Mouse (Mus musculus): ENCODE results near the gene Pianp.

Gene Pianp

DNA sequence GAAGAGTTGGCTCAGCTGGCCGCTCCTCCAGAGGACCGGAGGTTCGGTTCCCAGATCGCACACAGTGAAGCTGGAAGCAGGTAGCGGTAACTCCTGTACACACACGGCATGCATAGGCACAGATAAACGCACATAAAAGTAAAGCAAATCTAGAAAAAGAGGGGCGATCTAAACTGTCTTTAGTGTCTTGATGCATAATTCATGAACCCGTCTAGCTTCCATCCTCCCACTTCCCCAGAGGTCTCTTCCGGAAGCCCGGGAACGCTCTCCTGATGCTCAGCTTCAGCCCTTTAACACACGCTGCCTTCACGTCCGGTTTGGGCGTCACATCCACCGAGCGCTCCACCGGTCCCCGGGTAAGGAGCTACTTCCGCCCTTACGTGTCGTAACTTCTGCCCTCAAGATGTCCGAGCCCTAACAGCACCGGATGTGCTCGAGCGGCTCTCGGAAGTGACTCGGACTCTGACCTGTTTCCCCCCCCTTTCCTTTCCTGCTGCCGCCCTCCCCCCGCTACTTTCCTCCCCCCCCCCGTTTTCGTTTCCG lies 12.2 kb downstream of the Pianp start:
- peak; percentile 91 for DNase-seq (ENCODE audit: low spot score)

DNA sequence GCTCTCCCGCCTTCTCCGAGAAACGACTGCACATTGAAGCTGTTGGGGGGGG lies 12.5 kb downstream of the Pianp start, which contains the start of gene Zfp384:
Zfp384 (plus strand) TSS at position 17 of the 52 bp plus-strand sequence.
- DNase-seq (ENCODE audit: low spot score), result no peak

DNA sequence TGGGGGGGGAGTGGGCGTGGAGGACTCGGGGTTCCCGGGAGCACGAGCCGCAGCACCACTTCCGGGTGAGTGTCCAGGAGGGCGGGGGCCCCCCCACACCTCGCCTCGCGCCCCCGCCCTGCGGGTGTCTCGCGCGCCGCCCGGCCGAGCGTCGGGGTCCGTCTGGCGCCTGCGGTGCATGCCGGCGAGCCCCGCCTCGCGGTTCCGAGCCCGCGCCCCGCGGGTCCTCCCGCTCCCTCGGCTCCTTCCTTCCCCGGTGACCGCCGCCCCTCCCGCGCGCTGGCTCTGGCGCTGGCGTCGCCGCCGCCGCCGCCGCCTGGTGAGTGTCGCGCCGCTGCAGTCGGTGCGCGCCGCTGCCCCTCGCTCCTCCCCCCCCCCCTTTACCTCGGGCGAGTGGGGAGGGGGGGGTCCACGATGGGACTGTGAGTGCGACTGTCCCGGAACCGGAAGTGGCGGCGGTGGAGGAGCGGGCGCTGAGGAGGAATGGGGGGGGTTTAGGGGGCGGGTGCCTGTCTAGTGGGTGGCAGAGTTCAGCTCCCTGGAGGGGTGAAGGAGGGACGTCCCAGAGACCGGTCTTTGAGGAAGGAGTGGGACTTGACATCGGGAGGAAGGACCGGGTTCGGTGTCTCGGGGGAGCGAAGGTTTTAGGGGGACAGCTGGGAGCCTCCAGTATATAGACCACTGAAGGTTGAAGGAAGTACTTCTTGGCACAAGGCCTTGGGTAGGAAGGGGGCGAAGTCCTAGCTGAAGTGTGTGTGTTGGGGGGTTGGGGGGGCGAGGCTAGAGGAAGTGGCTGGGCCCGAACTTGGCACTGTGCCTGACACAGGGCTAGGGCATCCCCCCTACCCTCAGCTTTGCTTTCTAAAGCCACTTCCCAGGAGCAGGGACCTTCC lies 12.9 kb downstream of the Pianp start:
- peak; percentile 63 for DNase-seq (ENCODE audit: low spot score)

DNA sequence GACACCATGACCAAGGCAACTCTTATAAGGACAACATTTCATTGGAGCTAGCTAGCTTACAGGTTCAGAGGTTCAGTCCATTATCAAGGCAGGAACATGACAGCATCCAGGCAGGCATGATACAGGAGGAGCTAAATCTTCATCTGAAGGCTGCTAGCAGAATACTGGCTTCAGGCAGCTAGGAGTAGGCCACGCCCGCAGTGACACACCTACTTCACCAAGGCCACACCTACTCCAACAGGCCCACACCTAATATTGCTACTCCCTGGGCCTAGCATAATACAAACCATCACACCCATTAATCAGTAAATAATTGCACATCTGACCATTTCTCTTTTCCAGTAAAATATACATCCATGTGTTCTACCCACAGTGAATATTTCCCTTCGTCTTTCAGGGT lies 21.2 kb downstream of the Pianp start:
- DNase-seq (ENCODE audit: low spot score), result no peak

DNA sequence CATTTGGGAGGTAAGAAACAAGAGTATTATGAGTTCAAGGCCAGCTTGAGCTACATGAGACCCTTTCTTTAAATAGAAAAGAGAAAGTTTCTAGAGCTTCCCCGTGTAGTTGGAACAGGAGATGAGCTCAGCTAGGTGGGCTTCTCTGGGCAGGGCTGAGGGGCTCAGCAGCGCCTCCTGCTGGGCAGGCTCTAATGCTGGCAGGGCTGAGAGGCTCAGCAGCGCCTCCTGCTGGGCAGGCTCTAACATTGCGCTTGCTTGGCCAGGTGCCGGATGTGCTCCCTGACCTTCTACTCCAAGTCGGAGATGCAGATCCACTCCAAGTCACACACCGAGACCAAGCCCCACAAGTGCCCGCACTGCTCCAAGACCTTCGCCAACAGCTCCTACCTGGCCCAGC lies 34.0 kb downstream of the Pianp start:
- DNase-seq (ENCODE audit: low spot score), result peak; percentile 44

DNA sequence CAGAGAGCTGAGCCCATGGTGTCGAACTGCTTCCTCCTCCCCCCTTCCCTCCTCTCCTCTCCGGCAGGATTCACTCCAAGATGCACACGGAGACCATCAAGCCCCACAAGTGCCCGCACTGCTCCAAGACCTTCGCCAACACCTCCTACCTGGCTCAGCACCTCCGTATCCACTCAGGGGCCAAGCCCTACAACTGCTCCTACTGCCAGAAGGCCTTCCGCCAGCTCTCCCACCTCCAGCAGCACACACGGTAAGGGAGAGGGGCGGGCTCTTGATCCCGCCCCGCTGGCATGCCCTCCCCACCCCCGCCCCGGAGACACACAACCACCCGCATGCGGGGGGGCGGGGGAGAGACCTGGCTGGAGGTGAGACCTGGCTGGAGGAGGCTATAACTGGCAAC lies 35.1 kb downstream of the Pianp start:
- DNase-seq (ENCODE audit: low spot score), result no peak

DNA sequence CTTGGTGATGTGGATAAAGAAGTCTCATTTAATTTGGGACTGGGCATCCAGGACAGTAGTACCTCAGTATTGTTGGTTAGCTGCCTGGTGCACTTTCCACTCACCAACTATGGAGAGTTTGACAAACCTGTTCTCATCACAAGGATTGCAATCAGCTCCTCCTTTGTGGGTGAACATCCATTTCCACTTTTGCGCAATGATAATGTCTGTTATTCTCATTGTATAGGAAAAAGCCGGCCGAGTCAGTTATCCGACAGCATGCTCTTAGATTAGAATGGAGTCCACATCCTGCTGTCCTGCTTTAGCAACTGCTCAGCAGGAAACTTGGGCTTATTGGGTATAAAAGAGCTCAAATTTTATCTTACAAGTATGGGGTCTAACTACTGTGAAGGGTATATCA lies 42.2 kb downstream of the Pianp start:
- no peak for DNase-seq (ENCODE audit: low spot score)

DNA sequence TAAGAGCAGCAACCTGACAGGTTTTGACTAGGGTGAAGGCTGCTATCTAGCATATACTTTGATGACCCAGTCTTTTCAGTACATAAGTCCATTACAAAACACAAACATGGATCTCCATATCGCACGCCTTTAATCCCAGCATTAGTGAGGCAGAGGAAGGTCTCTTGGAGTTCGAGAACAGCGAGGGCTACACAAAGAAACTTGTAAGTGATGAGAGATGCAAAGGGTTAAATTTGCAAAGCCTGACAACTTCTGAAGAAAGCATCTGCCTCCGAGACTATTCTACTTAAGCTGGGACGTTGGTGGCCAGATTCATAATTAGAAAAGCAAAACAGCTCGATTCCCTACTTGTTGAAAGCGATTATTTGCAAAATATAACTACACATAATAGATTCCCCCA lies 42.6 kb downstream of the Pianp start:
- no peak for DNase-seq (ENCODE audit: low spot score)

DNA sequence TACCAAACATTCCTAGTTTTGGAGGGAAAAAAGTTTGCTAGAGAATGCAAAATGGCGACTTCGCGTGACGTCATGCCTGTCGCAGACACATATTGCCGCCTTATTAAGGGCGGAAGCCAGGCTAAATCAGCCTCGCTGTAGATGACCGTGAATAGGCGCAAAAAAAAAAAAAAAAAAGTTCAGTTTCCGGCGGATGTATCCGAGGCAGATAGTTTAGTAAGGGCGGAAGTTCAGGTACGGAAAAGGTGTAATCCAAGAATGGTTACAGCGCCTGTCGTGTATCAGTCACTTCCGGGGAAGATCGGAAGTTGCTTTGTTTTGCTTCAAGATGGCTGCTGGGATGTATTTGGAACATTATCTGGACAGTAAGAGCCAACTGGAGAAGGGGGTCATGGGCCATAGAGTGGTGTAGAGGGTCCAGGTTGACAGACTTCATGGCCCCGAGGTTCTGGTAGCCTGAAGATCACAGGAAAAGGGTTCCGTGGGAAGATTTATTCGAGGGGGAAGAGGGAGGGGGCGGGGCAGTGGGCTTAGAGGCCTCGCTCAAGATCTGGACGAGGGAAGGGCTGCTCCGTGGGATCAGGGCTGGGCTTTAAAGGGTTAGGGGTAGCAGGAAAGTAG lies 43.1 kb downstream of the Pianp start, which contains the start of gene Ing4:
Ing4 (plus strand) TSS at position 228 of the 621 bp plus-strand sequence.
- DNase-seq (ENCODE audit: low spot score), result peak; percentile 81

DNA sequence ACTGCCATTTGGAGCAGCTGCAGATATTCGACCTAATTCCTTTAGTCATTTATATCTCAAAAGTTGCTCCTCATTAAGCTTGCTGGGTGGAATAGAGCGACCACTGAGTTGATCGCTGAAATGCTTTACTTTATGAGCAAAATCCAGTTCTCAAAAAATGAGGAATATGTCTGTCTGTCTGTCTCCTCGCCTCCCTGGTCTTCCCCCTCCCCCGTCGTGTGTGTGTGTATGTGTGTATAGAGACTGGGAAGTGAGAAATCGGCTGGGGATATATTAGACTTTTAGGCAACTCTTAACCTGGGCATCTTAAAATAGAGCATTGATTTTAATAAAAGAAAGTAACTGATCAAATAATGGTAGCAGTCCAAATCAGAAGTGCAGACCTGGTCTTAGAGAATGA lies 43.7 kb downstream of the Pianp start:
- no peak for DNase-seq (ENCODE audit: low spot score)

DNA sequence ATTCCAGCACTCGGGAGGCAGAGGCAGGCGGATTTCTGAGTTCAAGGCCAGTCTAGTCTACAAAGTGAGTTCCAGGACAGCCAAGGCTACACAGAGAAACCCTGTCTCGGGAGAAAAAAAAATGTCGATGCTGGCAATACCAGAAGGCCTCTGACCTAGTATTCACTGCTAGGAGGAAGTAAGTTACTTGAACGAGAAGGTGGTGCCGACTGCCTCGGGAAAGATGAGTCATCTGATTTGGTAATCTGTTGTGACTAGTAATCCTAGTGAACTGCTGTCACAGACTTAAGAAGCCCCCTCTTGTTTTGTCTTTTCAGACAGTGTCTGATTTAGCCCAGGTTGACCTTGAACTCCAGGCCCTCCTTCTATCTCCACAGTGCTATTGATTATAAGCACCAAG lies 44.6 kb downstream of the Pianp start:
- DNase-seq (ENCODE audit: low spot score), result no peak

DNA sequence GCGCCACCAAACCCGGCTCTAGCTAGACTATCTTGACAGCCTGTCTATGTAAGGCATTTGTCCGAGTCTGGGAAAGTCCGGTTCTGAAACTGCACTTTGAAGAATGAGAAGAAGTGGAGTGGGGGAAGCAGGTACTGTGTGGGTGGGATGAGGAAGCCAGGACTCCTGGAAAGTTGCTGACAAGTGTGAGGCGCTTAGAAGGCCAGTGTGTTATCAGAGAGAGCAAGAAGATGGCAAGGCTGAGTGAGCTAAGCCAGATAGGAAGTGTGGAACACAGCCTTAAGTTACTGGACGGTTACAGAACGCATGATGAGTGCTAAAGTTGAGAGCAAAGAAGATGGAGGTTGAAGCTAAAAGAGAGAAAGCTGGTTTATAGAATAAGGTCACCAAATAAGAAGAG lies 45.6 kb downstream of the Pianp start:
- DNase-seq (ENCODE audit: low spot score), result no peak

DNA sequence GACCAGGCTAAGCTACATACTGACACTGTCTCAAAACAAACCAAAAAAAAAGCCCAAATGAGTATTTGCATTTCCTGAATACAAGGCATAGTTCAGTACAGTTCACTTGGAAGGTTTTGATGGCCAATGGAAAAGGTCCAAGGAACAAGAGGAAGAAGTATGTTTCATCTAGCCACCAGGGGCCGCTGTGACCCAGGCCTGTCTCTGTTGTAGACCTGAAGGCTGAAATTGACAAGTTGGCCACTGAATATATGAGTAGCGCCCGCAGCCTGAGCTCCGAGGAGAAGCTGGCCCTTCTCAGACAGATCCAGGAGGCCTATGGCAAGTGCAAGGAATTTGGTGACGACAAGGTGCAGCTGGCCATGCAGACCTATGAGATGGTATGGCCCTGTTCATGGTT lies 50.2 kb downstream of the Pianp start:
- DNase-seq (ENCODE audit: low spot score), result peak; percentile 75

DNA sequence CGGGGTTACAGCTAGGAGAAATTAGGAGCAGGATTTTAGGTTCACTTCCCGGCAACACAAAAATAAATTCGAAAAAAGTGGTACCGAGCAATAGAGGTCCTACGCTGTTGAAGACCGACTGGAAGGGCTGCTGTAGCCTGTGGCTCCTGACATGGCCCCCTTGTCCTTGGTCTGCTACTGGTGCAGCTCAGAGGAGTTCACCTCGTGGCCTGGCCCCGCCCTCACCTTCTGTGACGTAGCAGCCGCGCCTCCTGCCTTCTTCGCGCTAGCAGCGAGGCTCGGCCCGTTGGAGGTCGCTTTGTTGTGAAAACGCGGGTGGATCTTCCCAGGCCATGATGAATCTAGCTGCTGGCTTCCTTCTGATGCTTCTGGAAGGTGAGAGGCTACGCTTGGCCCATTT lies 53.2 kb downstream of the Pianp start, which contains the start of gene Acrbp:
Acrbp (plus strand) TSS at position 12 of the 400 bp plus-strand sequence.
- no peak for DNase-seq (ENCODE audit: low spot score)

DNA sequence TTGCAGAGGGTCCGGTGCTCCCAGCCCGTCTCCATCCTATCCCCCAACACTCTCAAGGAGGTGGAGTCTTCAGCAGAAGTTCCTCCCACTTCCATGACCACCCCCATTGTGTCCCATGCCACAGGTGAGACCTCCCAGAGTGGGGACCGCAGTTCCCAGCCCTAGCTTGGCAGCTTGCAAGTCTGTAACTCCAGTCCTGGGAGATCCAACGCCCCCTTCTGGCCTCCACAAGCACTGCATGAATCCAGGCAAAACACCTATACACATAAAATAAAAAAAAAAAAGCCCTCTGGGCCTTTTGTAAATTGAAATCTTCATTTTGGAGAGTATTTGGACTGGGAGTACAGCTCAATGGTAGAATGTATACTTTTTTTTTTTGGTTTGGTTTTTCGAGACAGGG lies 54.7 kb downstream of the Pianp start:
- no peak for DNase-seq (ENCODE audit: low spot score)
